Mouse (Mus musculus): ENCODE data around the gene Acot7. TPM values are rescaled to one million over a fixed set of nuclear protein-coding genes. Genes with fewer than 3 reads are reported as not detected.

Gene Acot7
- polyA plus RNA-seq, 1 experiment, result 32.0 TPM

DNA sequence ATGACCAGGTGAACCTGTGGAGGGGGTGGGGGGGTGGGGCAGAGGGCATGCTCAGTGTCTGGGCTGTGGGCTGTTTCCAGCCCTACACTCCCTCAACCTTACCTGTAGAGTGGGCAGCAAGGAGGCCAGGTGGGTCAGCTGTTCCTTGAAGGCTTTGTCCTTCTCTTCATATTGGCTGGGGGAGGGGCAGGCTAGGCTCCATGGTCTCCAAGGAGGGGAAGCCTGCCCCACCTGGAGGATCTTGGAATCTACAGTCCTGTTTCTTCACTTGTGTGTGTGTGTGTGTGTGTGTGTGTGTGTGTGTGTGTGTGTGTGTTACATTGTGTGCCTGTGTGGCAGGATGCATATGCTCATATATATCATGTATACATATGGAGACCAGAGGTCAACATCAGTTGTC is 136.0 kb downstream of the Acot7 start:
- no peaks in the 10 kb centered on the region for H3K4me1 ChIP-seq (ENCODE audit: control insufficient read depth, insufficient read depth, low read length)
- H3K4me3 ChIP-seq (replicated peaks; ENCODE audit: control insufficient read depth, low read depth, low read length), result no peak overlapping the region
- TF ChIP-seq CTCF (IDR thresholded peaks at IDR 0.05; ENCODE audit: control insufficient read depth, insufficient read depth, low read length) (no peak), POLR2A (IDR thresholded peaks at IDR 0.05; ENCODE audit: borderline replicate concordance, control insufficient read depth, low read depth, low read length) (no peak)
- no peak overlapping the region for H3K27ac ChIP-seq (ENCODE audit: control insufficient read depth, insufficient read depth, low read depth, low read length, poor library complexity)

DNA sequence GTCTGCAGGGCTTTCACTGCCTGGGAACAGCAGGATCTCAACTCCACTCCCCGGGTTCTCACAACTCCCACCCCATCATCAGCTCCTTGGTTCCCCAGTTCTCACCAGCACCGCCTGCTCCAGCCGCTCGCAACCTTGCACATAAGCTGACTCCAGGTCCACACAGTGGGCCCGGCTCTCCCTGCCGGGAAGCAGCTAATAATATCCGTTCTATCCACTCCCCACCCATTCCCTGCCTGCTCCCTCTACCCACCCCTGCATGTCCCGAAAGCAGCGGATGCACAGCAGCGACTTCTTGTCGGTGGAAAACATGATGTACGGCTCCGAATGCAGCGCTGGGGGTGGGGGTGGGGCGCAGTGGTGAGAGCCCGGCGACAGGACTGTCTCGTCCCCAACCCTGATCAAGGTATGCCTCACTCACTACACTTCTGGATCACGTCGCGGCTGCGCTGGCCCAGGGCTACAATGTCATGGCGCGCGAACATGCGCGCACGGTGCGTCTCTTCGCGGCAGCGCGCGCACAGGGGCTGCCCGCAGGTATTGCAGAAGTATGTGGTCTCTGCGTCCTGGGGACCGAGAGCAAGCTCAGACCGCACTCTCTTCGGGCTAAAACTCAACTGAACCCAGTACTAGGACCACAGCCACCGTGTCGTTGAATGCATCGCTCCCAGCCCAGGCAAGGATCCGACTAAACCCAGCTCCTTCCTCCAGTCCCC is 137.7 kb downstream of the Acot7 start:
- no peak for TF ChIP-seq CTCF (IDR thresholded peaks at IDR 0.05; ENCODE audit: control insufficient read depth, insufficient read depth, low read length)
- TF ChIP-seq POLR2A (IDR thresholded peaks at IDR 0.05; ENCODE audit: borderline replicate concordance, control insufficient read depth, low read depth, low read length), result no peak
- no peak overlapping the region for H3K4me3 ChIP-seq (replicated peaks; ENCODE audit: control insufficient read depth, low read depth, low read length)
- H3K4me1 ChIP-seq (ENCODE audit: control insufficient read depth, insufficient read depth, low read length), result no peaks in the 10 kb centered on the region
- WGBS, result 3% methylated on average over 43 of the region's 43 CpGs
- H3K27ac ChIP-seq (ENCODE audit: control insufficient read depth, insufficient read depth, low read depth, low read length, poor library complexity), result no peak overlapping the region; the same call in 1 of the 2 replicates

DNA sequence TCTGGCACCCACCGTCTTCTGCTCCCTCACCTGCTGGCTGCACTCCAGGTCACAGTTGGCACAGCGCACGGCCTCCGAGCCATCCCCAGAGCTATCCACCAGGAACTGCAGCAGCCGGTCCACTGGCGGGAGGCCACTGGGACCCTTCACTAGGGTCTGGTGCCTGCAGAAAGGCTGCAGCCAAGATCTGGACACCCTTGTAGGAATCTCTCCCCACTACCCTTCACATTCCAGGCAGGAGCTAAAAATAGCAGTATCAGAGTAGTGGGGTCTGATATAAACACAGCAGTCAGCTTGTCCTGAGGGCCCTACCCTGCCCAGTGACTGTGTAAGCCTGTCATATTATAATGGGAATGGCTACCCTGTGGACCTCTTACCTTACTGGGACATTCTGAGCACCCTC is 139.7 kb downstream of the Acot7 start:
- no peaks in the 10 kb centered on the region for H3K4me1 ChIP-seq (ENCODE audit: control insufficient read depth, insufficient read depth, low read length)
- no peak overlapping the region for H3K27ac ChIP-seq (ENCODE audit: control insufficient read depth, insufficient read depth, low read depth, low read length, poor library complexity)
- no peak overlapping the region for H3K4me3 ChIP-seq (replicated peaks; ENCODE audit: control insufficient read depth, low read depth, low read length)
- WGBS, result 86% methylated on average over 6 of the region's 6 CpGs
- TF ChIP-seq POLR2A (IDR thresholded peaks at IDR 0.05; ENCODE audit: borderline replicate concordance, control insufficient read depth, low read depth, low read length), result no peak
- no peak for TF ChIP-seq CTCF (IDR thresholded peaks at IDR 0.05; ENCODE audit: control insufficient read depth, insufficient read depth, low read length)

DNA sequence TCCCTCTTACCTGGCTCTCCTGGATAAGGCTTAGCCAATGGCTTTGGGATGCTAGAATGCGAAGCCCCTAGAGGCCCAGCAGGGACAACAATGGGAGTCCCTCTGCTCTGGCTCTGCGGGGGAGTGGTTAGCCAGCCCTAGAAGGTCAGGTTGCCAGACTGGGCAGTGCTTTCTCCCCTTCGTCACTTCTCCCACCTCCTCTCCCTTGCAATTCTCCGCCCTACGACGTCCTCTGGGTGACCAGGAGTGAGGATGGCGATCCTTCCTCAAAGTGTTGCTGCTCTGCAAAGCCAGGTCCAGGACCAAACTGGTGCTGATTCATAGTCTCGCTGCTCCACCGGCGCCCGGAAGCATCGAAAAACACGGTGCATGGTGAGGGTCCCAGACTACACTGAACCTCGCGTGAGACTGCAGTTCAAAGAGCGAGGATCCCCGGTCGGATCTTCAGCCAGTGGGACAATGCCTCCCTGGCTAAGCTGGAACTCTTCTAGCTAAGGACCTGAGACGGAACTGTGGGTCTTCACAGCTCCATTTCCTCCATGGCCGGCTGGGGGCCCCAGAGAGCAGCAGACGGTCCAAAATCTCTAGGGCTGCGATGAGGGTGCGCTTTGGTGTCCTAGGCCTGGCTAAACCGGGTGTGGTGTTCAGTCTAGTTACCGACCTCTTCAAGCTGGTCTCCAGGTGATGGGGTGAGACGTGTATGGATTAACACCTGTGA is 140.7 kb downstream of the Acot7 start, which contains the start of gene Rnf207:
TSS of gene Rnf207 (minus strand) at position 477 of the 718 bp plus-strand sequence.
- TF ChIP-seq CTCF (IDR thresholded peaks at IDR 0.05; ENCODE audit: control insufficient read depth, insufficient read depth, low read length) (peak; percentile 42; the same call in 1 of the 2 replicates), POLR2A (IDR thresholded peaks at IDR 0.05; ENCODE audit: borderline replicate concordance, control insufficient read depth, low read depth, low read length) (no peak)
- 6% methylated on average over 26 of the region's 26 CpGs for WGBS
- no peaks in the 10 kb centered on the region for H3K4me1 ChIP-seq (ENCODE audit: control insufficient read depth, insufficient read depth, low read length)
- no peak within 1 kb of the TSS for H3K4me3 ChIP-seq (replicated peaks; ENCODE audit: control insufficient read depth, low read depth, low read length)
- no peak within 1 kb of the TSS for H3K27ac ChIP-seq (ENCODE audit: control insufficient read depth, insufficient read depth, low read depth, low read length, poor library complexity)

Other genes starting within 250 kb of the Acot7 start
- gene Dnajc11, start 244.4 kb upstream of the Acot7 start, polyA plus RNA-seq (2011; ENCODE audit: insufficient read depth, insufficient read length, low replicate concordance, missing spikeins), result 50.8 and 79.8 TPM in 2 replicates
- gene Thap3, start 189.1 kb upstream of the Acot7 start, polyA plus RNA-seq (2011; ENCODE audit: insufficient read depth, insufficient read length, low replicate concordance, missing spikeins), result 16.4 and 23.6 TPM in 2 replicates
- 1.9 and 2.8 TPM in 2 replicates for gene Phf13, start 181.9 kb upstream of the Acot7 start, polyA plus RNA-seq (2011; ENCODE audit: insufficient read depth, insufficient read length, low replicate concordance, missing spikeins)
- gene Klhl21, start 169.3 kb upstream of the Acot7 start, polyA plus RNA-seq (2011; ENCODE audit: insufficient read depth, insufficient read length, low replicate concordance, missing spikeins), result 3.5 and 6.6 TPM in 2 replicates
- gene Zbtb48, start 150.5 kb upstream of the Acot7 start, polyA plus RNA-seq (2011; ENCODE audit: insufficient read depth, insufficient read length, low replicate concordance, missing spikeins), result 7.7 and 21.0 TPM in 2 replicates
- 1.0 TPM in 1 of 2 replicates, not detected in the other for gene Tas1r1, start 139.6 kb upstream of the Acot7 start, polyA plus RNA-seq (2011; ENCODE audit: insufficient read depth, insufficient read length, low replicate concordance, missing spikeins)
- gene Nol9, start 138.8 kb upstream of the Acot7 start, polyA plus RNA-seq (2011; ENCODE audit: insufficient read depth, insufficient read length, low replicate concordance, missing spikeins), result 8.1 and 11.9 TPM in 2 replicates
- gene Plekhg5, start 105.6 kb upstream of the Acot7 start, polyA plus RNA-seq (2011; ENCODE audit: insufficient read depth, insufficient read length, low replicate concordance, missing spikeins), result 6.5 and 6.6 TPM in 2 replicates
- gene Tnfrsf25, start 62.2 kb upstream of the Acot7 start, polyA plus RNA-seq (2011; ENCODE audit: insufficient read depth, insufficient read length, low replicate concordance, missing spikeins), result 2.6 and 3.3 TPM in 2 replicates
- 0.61 TPM in 1 of 2 replicates, not detected in the other for gene Espn, start 25.8 kb upstream of the Acot7 start, polyA plus RNA-seq (2011; ENCODE audit: insufficient read depth, insufficient read length, low replicate concordance, missing spikeins)
- not detected in 2 replicates for gene Hes2, start 19.3 kb upstream of the Acot7 start, polyA plus RNA-seq (2011; ENCODE audit: insufficient read depth, insufficient read length, low replicate concordance, missing spikeins)
- gene Gpr153, start 96.1 kb downstream of the Acot7 start, polyA plus RNA-seq (2011; ENCODE audit: insufficient read depth, insufficient read length, low replicate concordance, missing spikeins), result 1.4 and 4.1 TPM in 2 replicates
- not detected in 2 replicates for gene Hes3, start 113.5 kb downstream of the Acot7 start, polyA plus RNA-seq (2011; ENCODE audit: insufficient read depth, insufficient read length, low replicate concordance, missing spikeins)
- gene Icmt, start 119.1 kb downstream of the Acot7 start, polyA plus RNA-seq (2011; ENCODE audit: insufficient read depth, insufficient read length, low replicate concordance, missing spikeins), result 5.0 and 7.8 TPM in 2 replicates
- gene Rnf207, start 140.9 kb downstream of the Acot7 start, polyA plus RNA-seq (2011; ENCODE audit: insufficient read depth, insufficient read length, low replicate concordance, missing spikeins), result not detected in 2 replicates
- gene Rpl22, start 147.6 kb downstream of the Acot7 start, polyA plus RNA-seq (2011; ENCODE audit: insufficient read depth, insufficient read length, low replicate concordance, missing spikeins), result 723 and 1,224 TPM in 2 replicates
- gene Chd5, start 160.5 kb downstream of the Acot7 start, polyA plus RNA-seq (2011; ENCODE audit: insufficient read depth, insufficient read length, low replicate concordance, missing spikeins), result 0.11 TPM in 1 of 2 replicates, not detected in the other